Mouse (Mus musculus): ENCODE data around the gene Twsg1.

GRCm38 (mm10) chr17:65919235-65919634 lies 31.8 kb downstream of the Twsg1 start:
- TF ChIP-seq CTCF (IDR thresholded peaks at IDR 0.05; ENCODE audit: low read depth, low read length) (no peak), EP300 (IDR thresholded peaks at IDR 0.05; ENCODE audit: insufficient read depth, low read depth, low read length) (no peak), POLR2A (IDR thresholded peaks at IDR 0.05; ENCODE audit: insufficient read depth, low read length) (no peak)
